Mouse (Mus musculus) heart, postnatal 0 days (tissue): ENCODE data around the gene Afap1. TPM values are rescaled to one million over a fixed set of nuclear protein-coding genes. Genes with fewer than 3 reads are reported as not detected.

Experiments used
- ATAC-seq: fragments of 200-750 bp; cut with Nextera tagmentation; 2 replicates; pipeline ENCODE4 v1.8.0; 2017; ENCODE audit warnings: low read depth, moderate number of reproducible peaks, moderate library complexity; ENCODE audit not compliant: insufficient read depth
- DNase-seq: peaks from one replicate; pipeline ENCODE4 v3.0.0-alpha.2; 2016; ENCODE audit warnings: low spot score
- H3K27ac ChIP-seq: fragments of 300-500 bp; sonication (generic); 2 replicates; pipeline ENCODE4 v1.5.1; 2014; ENCODE audit warnings: low read depth, mild to moderate bottlenecking
- H3K27me3 ChIP-seq: fragments of 300-500 bp; sonication (generic); 2 replicates; pipeline ENCODE4 v1.6.1; 2014; ENCODE audit warnings: low read length, mixed read lengths; ENCODE audit not compliant: control insufficient read depth, insufficient read depth
- H3K36me3 ChIP-seq: fragments of 300-500 bp; sonication (generic); replicated peaks from 2 replicates; pipeline ENCODE4 v1.6.1; 2014; ENCODE audit warnings: low read length, mixed read lengths; ENCODE audit not compliant: control insufficient read depth, insufficient read depth
- H3K4me1 ChIP-seq: fragments of 300-500 bp; sonication (generic); 2 replicates; pipeline ENCODE4 v1.6.1; 2014; ENCODE audit warnings: antibody characterized with exemption; ENCODE audit not compliant: control insufficient read depth, insufficient read depth
- H3K4me2 ChIP-seq: fragments of 300-500 bp; sonication (generic); 2 replicates; pipeline ENCODE4 v1.6.1; 2014; ENCODE audit warnings: low read depth, mild to moderate bottlenecking, low read length, moderate library complexity
- H3K4me3 ChIP-seq: fragments of 300-500 bp; sonication (generic); 2 replicates; pipeline ENCODE4 v1.5.1; 2014; ENCODE audit warnings: low read depth, low read length
- H3K9ac ChIP-seq: fragments of 300-500 bp; sonication (generic); replicated peaks from 2 replicates; pipeline ENCODE4 v1.6.1; 2014; ENCODE audit warnings: low read depth, low read length, mixed read lengths
- H3K9me3 ChIP-seq: fragments of 300-500 bp; sonication (generic); replicated peaks from 2 replicates; pipeline ENCODE4 v1.6.1; 2016; ENCODE audit warnings: low read length; ENCODE audit not compliant: control insufficient read depth
- CTCF ChIP-seq: IDR thresholded peaks from 2 replicates; pipeline ENCODE4 v1.5.1; 2016; ENCODE audit warnings: antibody characterized with exemption, control low read depth, low read depth
- EP300 ChIP-seq: IDR thresholded peaks from 2 replicates; pipeline ENCODE4 v1.6.1; 2016; ENCODE audit warnings: antibody characterized with exemption, low read depth
- WGBS: fragments of 180-500 bp; shearing (Covaris S2); extraction: QIAGEN DNeasy Blood & Tissue Kit; methylation state at CpG from one replicate; pipeline ENCODE4 v1.1.7; 2014; 5-methylcytosine and 5-hydroxymethylcytosine counted together
- polyA plus RNA-seq: library from polyadenylated mRNA; unstranded; fragments of >200 nt; fragmentation: Nextera tagmentation; extraction: Ambion mirVana; gene quantifications from 2 replicates; pipeline ENCODE4 v1.2.1, GENCODE M21; 2015
- total RNA-seq: library from RNA; depleted of rRNA; stranded (reverse); fragments of >200 nt; gene quantifications from 2 replicates; pipeline ENCODE4 v1.2.3, GENCODE M21; 2014; ENCODE audit warnings: low replicate concordance

Gene Afap1
- total and polyA plus RNA-seq, 2 experiments from 2014 or later, result 14.9 to 30.3 TPM

GRCm38 (mm10) chr5:35882391-35882790 is 10.7 kb upstream of the Afap1 start:
- Histone ChIP-seq H3K9ac (no peak overlapping the region), H3K4me1 (peaks cover 8% of the 10 kb centered on the region; the same call in 1 of the 2 replicates), H3K9me3 (no peaks in the 10 kb centered on the region), H3K27ac (no peak overlapping the region), H3K4me3 (no peak overlapping the region), H3K36me3 (no peaks in the 10 kb centered on the region), H3K4me2 (no peak overlapping the region), H3K27me3 (no peaks in the 10 kb centered on the region)
- WGBS, result 55% methylated on average over 9 of the region's 9 CpGs
- DNase-seq (no peak), ATAC-seq (no peak)
- no peak for TF ChIP-seq CTCF
- TF ChIP-seq EP300, result no peak

- no peak overlapping the region for H3K27ac ChIP-seq
- no peak overlapping the region for H3K4me2 ChIP-seq
- no peaks in the 10 kb centered on the region for H3K9me3 ChIP-seq
- no peak overlapping the region for H3K4me3 ChIP-seq
- DNase-seq (no peak), ATAC-seq (no peak)
- H3K36me3 ChIP-seq, result no peaks in the 10 kb centered on the region
- H3K27me3 ChIP-seq, result no peaks in the 10 kb centered on the region
- no peaks in the 10 kb centered on the region for H3K4me1 ChIP-seq
- 48% methylated on average over 11 of the region's 11 CpGs for WGBS
- TF ChIP-seq EP300 (no peak), CTCF (peak; percentile 49)
- no peak overlapping the region for H3K9ac ChIP-seq
Measured at GRCm38 (mm10) chr5:35884262-35884661, 8.9 kb upstream of the Afap1 start.

GRCm38 (mm10) chr5:35884689-35885088 is 8.4 kb upstream of the Afap1 start:
- ATAC-seq (no peak), DNase-seq (no peak)
- Histone ChIP-seq H3K9ac (no peak overlapping the region), H3K27me3 (no peaks in the 10 kb centered on the region), H3K4me3 (no peak overlapping the region), H3K36me3 (no peaks in the 10 kb centered on the region), H3K4me2 (no peak overlapping the region), H3K4me1 (no peaks in the 10 kb centered on the region), H3K9me3 (no peaks in the 10 kb centered on the region), H3K27ac (no peak overlapping the region)
- TF ChIP-seq CTCF (no peak), EP300 (no peak)
- 86% methylated on average over 5 of the region's 5 CpGs for WGBS

GRCm38 (mm10) chr5:35888959-35889358 is 4.2 kb upstream of the Afap1 start:
- no peak overlapping the region for H3K4me3 ChIP-seq
- ATAC-seq (no peak), DNase-seq (no peak)
- H3K4me2 ChIP-seq, result no peak overlapping the region
- WGBS, result 45% methylated on average over 9 of the region's 9 CpGs
- 0 out of 2 replicates have a peak, but pooled peaks cover 5% of the 10 kb centered on the region for H3K4me1 ChIP-seq
- no peak overlapping the region for H3K9ac ChIP-seq
- no peaks in the 10 kb centered on the region for H3K9me3 ChIP-seq
- no peak for TF ChIP-seq EP300
- peak; percentile 76 for TF ChIP-seq CTCF
- no peak overlapping the region for H3K27ac ChIP-seq
- no peaks in the 10 kb centered on the region for H3K36me3 ChIP-seq
- H3K27me3 ChIP-seq, result 0 out of 2 replicates have a peak, but pooled peaks cover 5% of the 10 kb centered on the region

- Histone ChIP-seq H3K27ac (no peak overlapping the region), H3K4me1 (0 out of 2 replicates have a peak, but pooled peaks cover 6% of the 10 kb centered on the region), H3K36me3 (no peaks in the 10 kb centered on the region), H3K9me3 (no peaks in the 10 kb centered on the region), H3K9ac (no peak overlapping the region), H3K4me2 (no peak overlapping the region), H3K27me3 (0 out of 2 replicates have a peak, but pooled peaks cover 5% of the 10 kb centered on the region), H3K4me3 (no peak overlapping the region)
- WGBS, result 67% methylated on average over 2 of the region's 2 CpGs
- DNase-seq (no peak), ATAC-seq (no peak)
- TF ChIP-seq CTCF, result no peak
- no peak for TF ChIP-seq EP300
Measured at GRCm38 (mm10) chr5:35889641-35890040, 3.5 kb upstream of the Afap1 start.

- TF ChIP-seq CTCF (no peak), EP300 (no peak)
- WGBS, result 91% methylated on average over 13 of the region's 13 CpGs
- Histone ChIP-seq H3K36me3 (no peaks in the 10 kb centered on the region), H3K27ac (no peak overlapping the region), H3K9ac (no peak overlapping the region), H3K27me3 (0 out of 2 replicates have a peak, but pooled peaks cover 5% of the 10 kb centered on the region), H3K9me3 (no peaks in the 10 kb centered on the region), H3K4me3 (no peak overlapping the region), H3K4me1 (peaks cover 19% of the 10 kb centered on the region), H3K4me2 (no peak overlapping the region)
- no peak for ATAC-seq
- no peak for DNase-seq
Measured at GRCm38 (mm10) chr5:35890985-35891730, 2.0 kb upstream of the Afap1 start.
